Mouse (Mus musculus) midbrain, postnatal 0 days (tissue): ENCODE results near the gene Dennd2a. TPM values are rescaled to one million over a fixed set of nuclear protein-coding genes. Genes with fewer than 3 reads are reported as not detected.

ENCODE experiments used
- ATAC-seq: fragments of 200-750 bp; cut with Nextera tagmentation; 2 replicates; pipeline ENCODE4 v1.8.0; 2017; ENCODE audit warnings: moderate number of reproducible peaks, mild to moderate bottlenecking, moderate TSS enrichment, moderate library complexity; ENCODE audit not compliant: low FRiP score
- DNase-seq: peaks from one replicate; pipeline ENCODE4 v3.0.0-alpha.2; 2015; ENCODE audit warnings: low spot score
- H3K27ac ChIP-seq: fragments of 300-500 bp; sonication (generic); 2 replicates; pipeline ENCODE4 v1.5.1; 2014; ENCODE audit warnings: low read depth, mild to moderate bottlenecking, low read length, mixed read lengths
- H3K27me3 ChIP-seq: fragments of 300-500 bp; sonication (generic); 2 replicates; pipeline ENCODE4 v1.6.1; 2014; ENCODE audit warnings: low read length, control low read depth, mixed read lengths; ENCODE audit not compliant: insufficient read depth
- H3K36me3 ChIP-seq: fragments of 300-500 bp; sonication (generic); 2 replicates; pipeline ENCODE4 v1.6.1; 2014; ENCODE audit warnings: low read length, control low read depth, mixed read lengths; ENCODE audit not compliant: insufficient read depth
- H3K4me1 ChIP-seq: fragments of 300-500 bp; sonication (generic); 2 replicates; pipeline ENCODE4 v1.6.1; 2014; ENCODE audit warnings: mild to moderate bottlenecking, control low read depth, antibody characterized with exemption, low read length, mixed read lengths; ENCODE audit not compliant: insufficient read depth
- H3K4me2 ChIP-seq: fragments of 300-500 bp; sonication (generic); 2 replicates; pipeline ENCODE4 v1.6.1; 2014; ENCODE audit warnings: low read depth, mild to moderate bottlenecking, low read length, mixed read lengths; ENCODE audit not compliant: poor library complexity, severe bottlenecking
- H3K4me3 ChIP-seq: fragments of 300-500 bp; sonication (generic); 2 replicates; pipeline ENCODE4 v1.5.1; 2014; ENCODE audit warnings: low read depth, mild to moderate bottlenecking, low read length, moderate library complexity
- H3K9ac ChIP-seq: fragments of 300-500 bp; sonication (generic); replicated peaks from 2 replicates; pipeline ENCODE4 v1.6.1; 2014; ENCODE audit warnings: mild to moderate bottlenecking, low read length, moderate library complexity, mixed read lengths; ENCODE audit not compliant: poor library complexity, severe bottlenecking
- H3K9me3 ChIP-seq: fragments of 300-500 bp; sonication (generic); 2 replicates; pipeline ENCODE4 v1.6.1; 2016; ENCODE audit warnings: low read length, control low read depth
- CTCF ChIP-seq: IDR thresholded peaks from 2 replicates; pipeline ENCODE4 v1.5.1; 2016; ENCODE audit warnings: antibody characterized with exemption, mild to moderate bottlenecking
- WGBS: fragments of 180-500 bp; shearing (Covaris S2); extraction: QIAGEN DNeasy Blood & Tissue Kit; methylation state at CpG from one replicate; pipeline ENCODE4 v1.1.7; 2014; 5-methylcytosine and 5-hydroxymethylcytosine counted together
- polyA plus RNA-seq: library from polyadenylated mRNA; unstranded; fragments of >200 nt; fragmentation: Nextera tagmentation; extraction: Ambion mirVana; gene quantifications from 2 replicates; pipeline ENCODE4 v1.2.1, GENCODE M21; 2015
- total RNA-seq: library from RNA; depleted of rRNA; stranded (reverse); fragments of >200 nt; gene quantifications from 2 replicates; pipeline ENCODE4 v1.2.3, GENCODE M21; 2014

Dennd2a gene
- total and polyA plus RNA-seq, 2 experiments from 2014 or later, result 9.8 to 15.9 TPM

- peaks cover 33% of the 10 kb centered on the region for H3K36me3 ChIP-seq
- no peak overlapping the region for H3K4me3 ChIP-seq
These were observed 43.2 kb upstream of the Dennd2a start for GRCm38 (mm10) chr6:39600851-39601250.

GRCm38 (mm10) chr6:39592401-39593214, 34.9 kb upstream of the Dennd2a start, which contains the start of gene Ndufb2:
TSS of gene Ndufb2 (plus strand) at chr6:39592574.
- peak; percentile 97 for DNase-seq
- H3K4me2 ChIP-seq, result peak within 1 kb of the TSS; percentile 58
- peak within 1 kb of the TSS; percentile 89 for H3K27ac ChIP-seq
- H3K9me3 ChIP-seq, result no peaks in the 10 kb centered on the region
- peak within 1 kb of the TSS; percentile 58 for H3K4me3 ChIP-seq
- TF ChIP-seq CTCF, result 0 out of 2 replicates have a peak, but pooled peaks have one; percentile 1
- WGBS, result under 1% methylated on average over 56 of the region's 56 CpGs
- H3K4me1 ChIP-seq, result peaks cover 6% of the 10 kb centered on the region; the same call in 1 of the 2 replicates
- H3K9ac ChIP-seq, result peak within 1 kb of the TSS; percentile 77
- ATAC-seq, result peak; percentile 97
- peaks cover 23% of the 10 kb centered on the region for H3K36me3 ChIP-seq
- no peaks in the 10 kb centered on the region for H3K27me3 ChIP-seq

More at GRCm38 (mm10) chr6:39600851-39601250, 43.2 kb upstream of the Dennd2a start:
- Histone ChIP-seq H3K9me3 (no peaks in the 10 kb centered on the region), H3K4me1 (no peaks in the 10 kb centered on the region), H3K4me2 (no peak overlapping the region), H3K27ac (no peak overlapping the region), H3K27me3 (no peaks in the 10 kb centered on the region), H3K9ac (no peak overlapping the region)
- WGBS, result 89% methylated on average over 3 of the region's 3 CpGs
- no peak for ATAC-seq
- DNase-seq, result no peak
- TF ChIP-seq CTCF, result no peak

- Histone ChIP-seq H3K9ac (no peak overlapping the region), H3K9me3 (no peaks in the 10 kb centered on the region), H3K4me2 (no peak overlapping the region), H3K4me1 (peaks cover 6% of the 10 kb centered on the region; the same call in 1 of the 2 replicates), H3K27ac (0 out of 2 replicates have a peak overlapping the region, but pooled peaks have one; percentile 89), H3K27me3 (no peaks in the 10 kb centered on the region), H3K4me3 (no peak overlapping the region), H3K36me3 (peaks cover 30% of the 10 kb centered on the region)
- 95% methylated on average over 4 of the region's 4 CpGs for WGBS
- TF ChIP-seq CTCF, result no peak
- ATAC-seq (no peak), DNase-seq (no peak)
These were observed 33.8 kb upstream of the Dennd2a start for GRCm38 (mm10) chr6:39591481-39591880.

- H3K27ac ChIP-seq, result no peak within 1 kb of the TSS
- TF ChIP-seq CTCF, result no peak
- 96% methylated on average over 6 of the region's 6 CpGs for WGBS
- no peak for DNase-seq
- peaks cover 74% of the 10 kb centered on the region for H3K36me3 ChIP-seq
- no peak within 1 kb of the TSS for H3K4me3 ChIP-seq
- no peak for ATAC-seq
- H3K9ac ChIP-seq, result no peak within 1 kb of the TSS
- H3K4me1 ChIP-seq, result no peaks in the 10 kb centered on the region
- H3K4me2 ChIP-seq, result no peak within 1 kb of the TSS
- no peaks in the 10 kb centered on the region for H3K9me3 ChIP-seq
- no peaks in the 10 kb centered on the region for H3K27me3 ChIP-seq
These were observed 27.9 kb upstream of the Dennd2a start, which contains the start of gene Gm42420 for GRCm38 (mm10) chr6:39585517-39585916. TSS of gene Gm42420 (plus strand) at chr6:39585753.

- H3K27ac ChIP-seq, result no peak overlapping the region
- H3K36me3 ChIP-seq, result peaks cover 69% of the 10 kb centered on the region
- H3K4me2 ChIP-seq, result no peak overlapping the region
- no peaks in the 10 kb centered on the region for H3K27me3 ChIP-seq
- DNase-seq (no peak), ATAC-seq (no peak)
- no peak overlapping the region for H3K9ac ChIP-seq
- H3K4me1 ChIP-seq, result no peaks in the 10 kb centered on the region
- no peak for TF ChIP-seq CTCF
- no peak overlapping the region for H3K4me3 ChIP-seq
- no peaks in the 10 kb centered on the region for H3K9me3 ChIP-seq
- 84% methylated on average over 7 of the region's 7 CpGs for WGBS
These were observed 23.6 kb upstream of the Dennd2a start for GRCm38 (mm10) chr6:39581087-39581784.
